Mouse (Mus musculus) limb, embryonic 14.5 days (tissue): ENCODE results near the gene Tmem52. TPM values are rescaled to one million over a fixed set of nuclear protein-coding genes. Genes with fewer than 3 reads are reported as not detected.
"Not testable (repeated sequence)": the region's sequence is repeated elsewhere in the genome, so short reads cannot be mapped to it uniquely, and the experiment has no call there.

Experiments
- ATAC-seq: fragments of 200-750 bp; cut with Nextera tagmentation; 2 replicates; pipeline ENCODE4 v1.8.0; 2017; ENCODE audit warnings: low read depth, moderate number of reproducible peaks, moderate TSS enrichment; ENCODE audit not compliant: low FRiP score
- DNase-seq: peaks from one replicate; pipeline ENCODE4 v3.0.0-alpha.2; 2015; ENCODE audit warnings: low spot score
- H3K27ac ChIP-seq: fragments of 300-500 bp; sonication (generic); replicated peaks from 2 replicates; pipeline ENCODE4 v1.5.1; 2014; ENCODE audit warnings: low read depth, mild to moderate bottlenecking, low read length, moderate library complexity, mixed read lengths
- H3K27me3 ChIP-seq: fragments of 300-500 bp; sonication (generic); 2 replicates; pipeline ENCODE4 v1.6.1; 2014; ENCODE audit warnings: low read length, mixed read lengths; ENCODE audit not compliant: control insufficient read depth, insufficient read depth
- H3K36me3 ChIP-seq: fragments of 300-500 bp; sonication (generic); 2 replicates; pipeline ENCODE4 v1.6.1; 2014; ENCODE audit warnings: mild to moderate bottlenecking, low read length, moderate library complexity, mixed read lengths; ENCODE audit not compliant: control insufficient read depth, insufficient read depth
- H3K4me1 ChIP-seq: fragments of 300-500 bp; sonication (generic); 2 replicates; pipeline ENCODE4 v1.6.1; 2014; ENCODE audit warnings: antibody characterized with exemption, low read length, mixed read lengths; ENCODE audit not compliant: control insufficient read depth, insufficient read depth
- H3K4me2 ChIP-seq: fragments of 300-500 bp; sonication (generic); replicated peaks from 2 replicates; pipeline ENCODE4 v1.6.1; 2014; ENCODE audit warnings: low read depth, mild to moderate bottlenecking, low read length, moderate library complexity; ENCODE audit not compliant: severe bottlenecking
- H3K4me3 ChIP-seq: fragments of 300-500 bp; sonication (generic); replicated peaks from 2 replicates; pipeline ENCODE4 v1.5.1; 2014; ENCODE audit warnings: low read length
- H3K9ac ChIP-seq: fragments of 300-500 bp; sonication (generic); 2 replicates; pipeline ENCODE4 v1.6.1; 2014; ENCODE audit warnings: mild to moderate bottlenecking, low read depth, low read length, moderate library complexity; ENCODE audit not compliant: severe bottlenecking
- H3K9me3 ChIP-seq: fragments of 300-500 bp; sonication (generic); 2 replicates; pipeline ENCODE4 v1.6.1; 2016; ENCODE audit warnings: low read length; ENCODE audit not compliant: control insufficient read depth
- POLR2A ChIP-seq: fragments of 200-500 bp; IDR thresholded peaks from 2 replicates; pipeline ENCODE4 v1.8.0; 2012; ENCODE audit warnings: inconsistent platforms, mild to moderate bottlenecking, moderate library complexity, borderline replicate concordance; ENCODE audit not compliant: insufficient read depth, insufficient read length; ENCODE audit errors: extremely low read depth
- WGBS: fragments of 180-500 bp; shearing (Covaris S2); extraction: QIAGEN DNeasy Blood & Tissue Kit; methylation state at CpG from one replicate; pipeline ENCODE4 v1.1.7; 2014; 5-methylcytosine and 5-hydroxymethylcytosine counted together
- polyA plus RNA-seq, 2 experiments: library from polyadenylated mRNA; depleted of rRNA in 1 of 2; stranded (reverse) in 1 of 2; unstranded in 1 of 2; fragments of >200 nt; fragmentation: Nextera tagmentation in 1 of 2; extraction: Ambion mirVana in 1 of 2; gene quantifications; 2 replicates each; pipeline versions ENCODE4 v1.2.1 to v1.2.3; 2012 to 2014

Gene Tmem52
- polyA plus RNA-seq, 2 experiments, result 0.50 TPM; not detected in 1

- H3K36me3 ChIP-seq, result no peaks in the 10 kb centered on the region
- DNase-seq (no peak), ATAC-seq (no peak)
- H3K9me3 ChIP-seq, result no peaks in the 10 kb centered on the region
- H3K27ac ChIP-seq, result no peak overlapping the region
- H3K9ac ChIP-seq, result peak overlapping the region; percentile 28
- H3K4me3 ChIP-seq, result no peak overlapping the region
- H3K4me1 ChIP-seq, result 0 out of 2 replicates have a peak, but pooled peaks cover 4% of the 10 kb centered on the region
- TF ChIP-seq POLR2A, result no peak
- no peak overlapping the region for H3K4me2 ChIP-seq
- H3K27me3 ChIP-seq, result no peaks in the 10 kb centered on the region
- 57% methylated on average over 3 of the region's 3 CpGs for WGBS
Measured at GRCm38 (mm10) chr4:155472716-155473290, 3.9 kb downstream of the Tmem52 start.

GRCm38 (mm10) chr4:155473319-155473718 is 4.4 kb downstream of the Tmem52 start:
- Histone ChIP-seq H3K27me3 (no peaks in the 10 kb centered on the region), H3K27ac (no peak overlapping the region), H3K4me3 (no peak overlapping the region), H3K36me3 (no peaks in the 10 kb centered on the region), H3K4me1 (0 out of 2 replicates have a peak, but pooled peaks cover 4% of the 10 kb centered on the region), H3K9ac (peak overlapping the region; percentile 28), H3K9me3 (no peaks in the 10 kb centered on the region), H3K4me2 (no peak overlapping the region)
- ATAC-seq (no peak), DNase-seq (peak; percentile 16)
- WGBS, result 62% methylated on average over 5 of the region's 5 CpGs
- no peak for TF ChIP-seq POLR2A

DNA sequence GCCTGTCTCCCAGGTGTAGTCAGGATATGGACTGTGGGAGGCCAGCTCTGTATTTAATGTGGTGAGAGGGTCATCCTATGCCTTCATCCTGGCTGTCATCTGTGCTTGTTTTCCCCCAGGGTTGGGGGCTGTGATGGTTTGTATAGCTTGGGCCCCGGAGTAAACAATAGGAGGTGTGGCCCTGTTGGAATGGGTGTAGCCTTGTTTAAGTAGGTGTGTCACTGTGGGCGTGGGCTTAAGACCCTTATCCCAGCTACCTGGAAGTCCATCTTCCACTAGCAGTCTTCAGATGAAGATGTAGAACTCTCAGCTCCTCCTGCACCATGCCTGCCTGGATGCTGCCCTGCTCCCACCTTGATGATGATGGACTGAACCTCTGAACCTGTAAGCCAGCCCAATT is 4.9 kb downstream of the Tmem52 start:
- not testable (repeated sequence) for H3K4me2 ChIP-seq, H3K4me3 ChIP-seq, H3K36me3 ChIP-seq, H3K4me1 ChIP-seq, DNase-seq, H3K27ac ChIP-seq, H3K9me3 ChIP-seq, ATAC-seq, H3K9ac ChIP-seq, H3K27me3 ChIP-seq
- WGBS, result 69% methylated on average over 2 of the region's 2 CpGs

DNA sequence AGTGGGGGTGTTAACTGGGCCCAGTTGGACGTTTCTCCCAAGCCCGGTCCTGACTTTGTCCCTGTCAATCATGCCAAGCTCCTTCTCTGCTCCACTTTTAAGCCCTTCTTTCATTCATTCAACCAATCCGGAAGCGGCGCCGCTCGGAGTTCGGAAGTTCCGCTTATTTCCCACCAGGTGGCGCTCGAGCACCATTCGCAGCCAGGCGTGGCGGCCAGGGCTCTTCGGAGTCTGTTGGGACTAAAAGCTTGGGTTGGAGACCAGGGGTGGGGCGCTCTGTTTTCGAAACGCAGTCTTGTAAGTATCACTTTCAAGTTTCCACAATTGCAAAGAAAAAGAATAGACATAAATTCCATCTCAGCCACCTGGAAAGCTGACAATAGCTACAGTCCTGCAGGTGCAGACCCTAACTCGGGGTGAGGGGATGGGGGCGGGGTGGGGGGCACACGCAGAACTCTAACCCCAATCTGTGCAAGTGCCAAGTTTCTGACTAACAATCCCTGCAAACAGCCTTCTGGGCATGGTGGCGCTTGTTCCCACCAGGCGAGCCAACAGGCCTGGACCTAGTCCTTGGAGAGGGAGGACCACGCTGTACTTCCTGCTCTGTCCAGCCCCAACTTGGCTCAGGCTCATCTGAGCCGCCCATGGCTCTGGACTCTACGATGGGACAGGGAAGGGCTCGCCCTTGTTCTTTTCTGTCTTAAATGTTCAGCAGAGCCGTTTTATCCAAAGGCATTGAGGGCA is 12.6 kb downstream of the Tmem52 start:
- H3K9me3 ChIP-seq, result no peaks in the 10 kb centered on the region
- peak; percentile 57 for DNase-seq
- peak; percentile 82 for ATAC-seq
- H3K4me3 ChIP-seq, result peak overlapping the region; percentile 19; the same call in 1 of the 2 replicates
- H3K9ac ChIP-seq, result no peak overlapping the region
- no peaks in the 10 kb centered on the region for H3K36me3 ChIP-seq
- no peaks in the 10 kb centered on the region for H3K27me3 ChIP-seq
- no peaks in the 10 kb centered on the region for H3K4me1 ChIP-seq
- 22% methylated on average over 28 of the region's 28 CpGs for whole genome bisulfite sequencing
- H3K4me2 ChIP-seq, result peak overlapping the region; percentile 36
- TF ChIP-seq POLR2A, result no peak
- H3K27ac ChIP-seq, result no peak overlapping the region

GRCm38 (mm10) chr4:155482125-155482480 is 13.2 kb downstream of the Tmem52 start:
- ATAC-seq (no peak), DNase-seq (no peak)
- Histone ChIP-seq H3K36me3 (no peaks in the 10 kb centered on the region), H3K9me3 (no peaks in the 10 kb centered on the region), H3K4me3 (no peak overlapping the region), H3K9ac (no peak overlapping the region), H3K4me1 (no peaks in the 10 kb centered on the region), H3K4me2 (no peak overlapping the region), H3K27me3 (no peaks in the 10 kb centered on the region), H3K27ac (no peak overlapping the region)
- 80% methylated on average over 6 of the region's 6 CpGs for WGBS
- no peak for TF ChIP-seq POLR2A
